Mouse (Mus musculus): Measurements from ENCODE around the gene Eloa. TPM values are rescaled to one million over a fixed set of nuclear protein-coding genes. Genes with fewer than 3 reads are reported as not detected.

The Eloa gene
- polyA plus RNA-seq, 1 experiment = 17.2 TPM

DNA sequence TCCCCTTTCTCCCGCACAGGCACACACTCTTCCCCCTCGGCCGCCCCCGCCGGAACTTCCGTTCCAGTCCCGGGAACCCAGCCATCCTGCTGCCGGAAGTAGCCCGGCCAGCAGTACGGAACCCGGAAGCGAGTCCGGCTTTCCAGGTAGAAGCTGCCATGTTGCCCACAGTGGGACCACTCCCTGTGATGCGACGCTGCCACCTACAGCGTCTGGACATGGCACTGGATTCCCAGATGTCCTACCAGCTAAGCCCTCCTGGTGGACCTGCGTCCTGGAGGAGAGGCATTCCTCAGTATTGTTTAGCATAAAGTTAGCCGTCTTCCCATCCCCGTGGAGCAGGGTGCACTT, 49.0 kb downstream of the Eloa start, which contains the start of gene Lypla2:
TSS of gene Lypla2 (minus strand) at position 71 of the 351 bp plus-strand sequence.
- Histone ChIP-seq H3K79me2 (ENCODE audit: control insufficient read depth, insufficient read depth) (peaks cover 14% of the 10 kb centered on the region), H3K27me3 (ENCODE audit: control insufficient read depth, insufficient read depth, insufficient read length) (no peaks in the 10 kb centered on the region), H3ac (ENCODE audit: control insufficient read depth, insufficient read length) (peak within 1 kb of the TSS; percentile 62), H3K4me2 (ENCODE audit: low read depth) (peak within 1 kb of the TSS; percentile 91), H3K36me3 (ENCODE audit: control insufficient read depth, insufficient read depth) (peaks cover 12% of the 10 kb centered on the region), H3K4me3 (peak within 1 kb of the TSS; percentile 81)
- TF ChIP-seq E2F4 (IDR thresholded peaks at IDR 0.05; ENCODE audit: insufficient read depth) (no peak), CEBPB (IDR thresholded peaks at IDR 0.05; ENCODE audit: insufficient read depth, poor library complexity, severe bottlenecking) (no peak), SRF (IDR thresholded peaks at IDR 0.05; ENCODE audit: control insufficient read depth, insufficient read length, low read depth) (no peak), POLR2AphosphoS2 (IDR thresholded peaks at IDR 0.05; ENCODE audit: insufficient read length, low read depth) (peak; percentile 76), MAX (IDR thresholded peaks at IDR 0.05; ENCODE audit: low read depth) (no peak), MYOD1 (IDR thresholded peaks at IDR 0.05; ENCODE audit: control insufficient read depth in 1 of 3, insufficient read length in 2 of 3, low read depth in 2 of 3) (no peak), REST (IDR thresholded peaks at IDR 0.05; ENCODE audit: insufficient read depth, insufficient read length) (no peak), POLR2A (IDR thresholded peaks at IDR 0.05; ENCODE audit: insufficient read length, low read depth) (peak; percentile 92), TCF12 (IDR thresholded peaks at IDR 0.05; ENCODE audit: insufficient read depth, poor library complexity, severe bottlenecking) (no peak), MYOG (IDR thresholded peaks at IDR 0.05; ENCODE audit: control insufficient read depth in 1 of 3, insufficient read depth in 1 of 3, insufficient read length in 2 of 3, low read depth in 2 of 3) (no peak), USF1 (IDR thresholded peaks at IDR 0.05; ENCODE audit: low read depth) (no peak), TCF3 (IDR thresholded peaks at IDR 0.05; ENCODE audit: insufficient read length, low read depth) (no peak)

- TF ChIP-seq CEBPB (IDR thresholded peaks at IDR 0.05; ENCODE audit: insufficient read depth, poor library complexity, severe bottlenecking) (no peak), REST (IDR thresholded peaks at IDR 0.05; ENCODE audit: insufficient read depth, insufficient read length) (no peak), POLR2A (IDR thresholded peaks at IDR 0.05; ENCODE audit: insufficient read length, low read depth) (no peak), USF1 (IDR thresholded peaks at IDR 0.05; ENCODE audit: low read depth) (no peak), TCF3 (IDR thresholded peaks at IDR 0.05; ENCODE audit: insufficient read length, low read depth) (no peak), MYOD1 (IDR thresholded peaks at IDR 0.05; ENCODE audit: control insufficient read depth in 1 of 3, insufficient read length in 2 of 3, low read depth in 2 of 3) (no peak), POLR2AphosphoS2 (IDR thresholded peaks at IDR 0.05; ENCODE audit: insufficient read length, low read depth) (no peak), E2F4 (IDR thresholded peaks at IDR 0.05; ENCODE audit: insufficient read depth) (no peak), TCF12 (IDR thresholded peaks at IDR 0.05; ENCODE audit: insufficient read depth, poor library complexity, severe bottlenecking) (no peak), MYOG (IDR thresholded peaks at IDR 0.05; ENCODE audit: control insufficient read depth in 1 of 3, insufficient read depth in 1 of 3, insufficient read length in 2 of 3, low read depth in 2 of 3) (no peak), MAX (IDR thresholded peaks at IDR 0.05; ENCODE audit: low read depth) (no peak)
- no peaks in the 10 kb centered on the region for H3K27me3 ChIP-seq (ENCODE audit: control insufficient read depth, insufficient read depth, insufficient read length)
- peak overlapping the region; percentile 62 for H3ac ChIP-seq (ENCODE audit: control insufficient read depth, insufficient read length)
- H3K4me2 ChIP-seq (ENCODE audit: low read depth) = peak overlapping the region; percentile 78
- peaks cover 12% of the 10 kb centered on the region for H3K36me3 ChIP-seq (ENCODE audit: control insufficient read depth, insufficient read depth)
- peak overlapping the region; percentile 81 for H3K4me3 ChIP-seq
- H3K79me2 ChIP-seq (ENCODE audit: control insufficient read depth, insufficient read depth) = peaks cover 14% of the 10 kb centered on the region
Observed at GRCm38 (mm10) chr4:135971805-135972555, 49.6 kb downstream of the Eloa start.

DNA sequence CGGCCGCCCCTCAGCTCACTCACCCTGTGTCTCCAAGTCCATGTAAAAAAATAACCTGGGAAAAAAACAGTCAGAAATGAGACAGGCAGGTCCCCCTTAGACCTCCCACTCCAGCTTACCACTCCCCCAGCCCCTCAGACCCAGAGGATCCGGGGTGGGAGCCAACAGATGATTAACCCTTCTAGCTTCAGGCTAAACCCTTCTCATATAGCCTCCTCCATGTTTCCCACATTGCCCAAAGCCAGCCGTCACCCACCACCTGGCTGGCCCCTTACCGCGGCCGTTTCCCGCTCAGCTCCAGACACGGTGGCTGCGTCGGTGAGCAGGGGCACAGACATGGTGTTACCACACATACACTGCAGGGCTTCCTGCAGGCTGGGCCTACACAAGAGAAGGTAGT, 51.0 kb downstream of the Eloa start:
- TF ChIP-seq MAX (IDR thresholded peaks at IDR 0.05; ENCODE audit: low read depth) (no peak), MYOD1 (IDR thresholded peaks at IDR 0.05; ENCODE audit: control insufficient read depth in 1 of 3, insufficient read length in 2 of 3, low read depth in 2 of 3) (no peak), TCF12 (IDR thresholded peaks at IDR 0.05; ENCODE audit: insufficient read depth, poor library complexity, severe bottlenecking) (no peak), POLR2AphosphoS2 (IDR thresholded peaks at IDR 0.05; ENCODE audit: insufficient read length, low read depth) (no peak), USF1 (IDR thresholded peaks at IDR 0.05; ENCODE audit: low read depth) (no peak), TCF3 (IDR thresholded peaks at IDR 0.05; ENCODE audit: insufficient read length, low read depth) (no peak), REST (IDR thresholded peaks at IDR 0.05; ENCODE audit: insufficient read depth, insufficient read length) (no peak), E2F4 (IDR thresholded peaks at IDR 0.05; ENCODE audit: insufficient read depth) (no peak), SRF (IDR thresholded peaks at IDR 0.05; ENCODE audit: control insufficient read depth, insufficient read length, low read depth) (no peak)
- peak overlapping the region; percentile 81 for H3K4me3 ChIP-seq
- H3K79me2 ChIP-seq (ENCODE audit: control insufficient read depth, insufficient read depth) = peaks cover 14% of the 10 kb centered on the region
- H3K36me3 ChIP-seq (ENCODE audit: control insufficient read depth, insufficient read depth) = peaks cover 9% of the 10 kb centered on the region
- no peaks in the 10 kb centered on the region for H3K27me3 ChIP-seq (ENCODE audit: control insufficient read depth, insufficient read depth, insufficient read length)
- no peak overlapping the region for H3K4me2 ChIP-seq (ENCODE audit: low read depth)
- no peak overlapping the region for H3ac ChIP-seq (ENCODE audit: control insufficient read depth, insufficient read length)

GRCm38 (mm10) chr4:135969070-135969750, 52.4 kb downstream of the Eloa start:
- Histone ChIP-seq H3K36me3 (ENCODE audit: control insufficient read depth, insufficient read depth) (no peaks in the 10 kb centered on the region), H3K79me2 (ENCODE audit: control insufficient read depth, insufficient read depth) (peaks cover 14% of the 10 kb centered on the region), H3K4me2 (ENCODE audit: low read depth) (no peak overlapping the region), H3ac (ENCODE audit: control insufficient read depth, insufficient read length) (no peak overlapping the region), H3K27me3 (ENCODE audit: control insufficient read depth, insufficient read depth, insufficient read length) (no peaks in the 10 kb centered on the region), H3K4me3 (no peak overlapping the region)
- no peak for TF ChIP-seq MYOD1 (IDR thresholded peaks at IDR 0.05; ENCODE audit: control insufficient read depth in 1 of 3, insufficient read length in 2 of 3, low read depth in 2 of 3)
- no peak for TF ChIP-seq MYOG (IDR thresholded peaks at IDR 0.05; ENCODE audit: control insufficient read depth in 1 of 3, insufficient read depth in 1 of 3, insufficient read length in 2 of 3, low read depth in 2 of 3)
- peak; percentile 35 for TF ChIP-seq POLR2AphosphoS2 (IDR thresholded peaks at IDR 0.05; ENCODE audit: insufficient read length, low read depth)
- TF ChIP-seq CEBPB (IDR thresholded peaks at IDR 0.05; ENCODE audit: insufficient read depth, poor library complexity, severe bottlenecking) = no peak
